Mouse (Mus musculus): Measurements from ENCODE around the gene Rubcn. TPM values are rescaled to one million over a fixed set of nuclear protein-coding genes. Genes with fewer than 3 reads are reported as not detected.

The Rubcn gene
- polyA plus RNA-seq, 1 experiment: 0.30 TPM

GRCm38 (mm10) chr16:32796676-32797425 lies 80.7 kb downstream of the Rubcn start:
- TF ChIP-seq GATA1 (IDR thresholded peaks at IDR 0.05; ENCODE audit: low read length) (no peak), TAL1 (IDR thresholded peaks at IDR 0.05; ENCODE audit: low read length) (no peak)
- Histone ChIP-seq H3K36me3 (ENCODE audit: control insufficient read depth) (no peaks in the 10 kb centered on the region), H3K4me3 (replicated peaks) (no peak overlapping the region), H3K27me3 (ENCODE audit: control insufficient read depth) (no peaks in the 10 kb centered on the region; the same call in 1 of the 2 replicates), H3K9me3 (ENCODE audit: control insufficient read depth, low read length) (no peaks in the 10 kb centered on the region), H3K4me1 (ENCODE audit: control insufficient read depth) (no peaks in the 10 kb centered on the region)

- Histone ChIP-seq H3K36me3 (ENCODE audit: control insufficient read depth) (no peaks in the 10 kb centered on the region), H3K27me3 (ENCODE audit: control insufficient read depth) (no peaks in the 10 kb centered on the region; the same call in 1 of the 2 replicates), H3K4me3 (replicated peaks) (no peak overlapping the region), H3K4me1 (ENCODE audit: control insufficient read depth) (no peaks in the 10 kb centered on the region), H3K9me3 (ENCODE audit: control insufficient read depth, low read length) (no peaks in the 10 kb centered on the region)
- TF ChIP-seq GATA1 (IDR thresholded peaks at IDR 0.05; ENCODE audit: low read length) (no peak), TAL1 (IDR thresholded peaks at IDR 0.05; ENCODE audit: low read length) (no peak)
Measured at GRCm38 (mm10) chr16:32795177-32795576, 82.4 kb downstream of the Rubcn start.

- TF ChIP-seq GATA1 (IDR thresholded peaks at IDR 0.05; ENCODE audit: low read length) (no peak), TAL1 (IDR thresholded peaks at IDR 0.05; ENCODE audit: low read length) (no peak)
- no peaks in the 10 kb centered on the region for H3K36me3 ChIP-seq (ENCODE audit: control insufficient read depth)
- no peaks in the 10 kb centered on the region for H3K4me1 ChIP-seq (ENCODE audit: control insufficient read depth)
- no peaks in the 10 kb centered on the region; the same call in 1 of the 2 replicates for H3K27me3 ChIP-seq (ENCODE audit: control insufficient read depth)
- H3K9me3 ChIP-seq (ENCODE audit: control insufficient read depth, low read length): no peaks in the 10 kb centered on the region
- no peak overlapping the region for H3K4me3 ChIP-seq (replicated peaks)
Measured at GRCm38 (mm10) chr16:32790056-32790455, 87.5 kb downstream of the Rubcn start.

- no peaks in the 10 kb centered on the region for H3K9me3 ChIP-seq (ENCODE audit: control insufficient read depth, low read length)
- no peaks in the 10 kb centered on the region for H3K4me1 ChIP-seq (ENCODE audit: control insufficient read depth)
Measured at GRCm38 (mm10) chr16:32784840-32785239, 92.7 kb downstream of the Rubcn start.

GRCm38 (mm10) chr16:32783324-32784062 lies 94.1 kb downstream of the Rubcn start:
- H3K4me1 ChIP-seq (ENCODE audit: control insufficient read depth): no peaks in the 10 kb centered on the region
- no peaks in the 10 kb centered on the region for H3K27me3 ChIP-seq (ENCODE audit: control insufficient read depth)
- H3K36me3 ChIP-seq (ENCODE audit: control insufficient read depth): no peaks in the 10 kb centered on the region
- no peak for TF ChIP-seq TAL1 (IDR thresholded peaks at IDR 0.05; ENCODE audit: low read length)
- TF ChIP-seq GATA1 (IDR thresholded peaks at IDR 0.05; ENCODE audit: low read length): no peak
- H3K4me3 ChIP-seq (replicated peaks): no peak overlapping the region
- no peaks in the 10 kb centered on the region for H3K9me3 ChIP-seq (ENCODE audit: control insufficient read depth, low read length)

More at GRCm38 (mm10) chr16:32784840-32785239, 92.7 kb downstream of the Rubcn start:
- no peak for TF ChIP-seq TAL1 (IDR thresholded peaks at IDR 0.05; ENCODE audit: low read length)
- no peak for TF ChIP-seq GATA1 (IDR thresholded peaks at IDR 0.05; ENCODE audit: low read length)
- no peaks in the 10 kb centered on the region for H3K36me3 ChIP-seq (ENCODE audit: control insufficient read depth)
- H3K4me3 ChIP-seq (replicated peaks): no peak overlapping the region
- H3K27me3 ChIP-seq (ENCODE audit: control insufficient read depth): no peaks in the 10 kb centered on the region

- Histone ChIP-seq H3K4me3 (replicated peaks) (no peak overlapping the region), H3K9me3 (ENCODE audit: control insufficient read depth, low read length) (no peaks in the 10 kb centered on the region), H3K36me3 (ENCODE audit: control insufficient read depth) (no peaks in the 10 kb centered on the region), H3K4me1 (ENCODE audit: control insufficient read depth) (no peaks in the 10 kb centered on the region), H3K27me3 (ENCODE audit: control insufficient read depth) (peaks cover 4% of the 10 kb centered on the region; the same call in 1 of the 2 replicates)
- TF ChIP-seq GATA1 (IDR thresholded peaks at IDR 0.05; ENCODE audit: low read length): no peak
- no peak for TF ChIP-seq TAL1 (IDR thresholded peaks at IDR 0.05; ENCODE audit: low read length)
Measured at GRCm38 (mm10) chr16:32778956-32779355, 98.6 kb downstream of the Rubcn start.

GRCm38 (mm10) chr16:32776676-32777075 lies 100.9 kb downstream of the Rubcn start:
- Histone ChIP-seq H3K4me3 (replicated peaks) (no peak overlapping the region), H3K9me3 (ENCODE audit: control insufficient read depth, low read length) (no peaks in the 10 kb centered on the region), H3K36me3 (ENCODE audit: control insufficient read depth) (no peaks in the 10 kb centered on the region), H3K4me1 (ENCODE audit: control insufficient read depth) (no peaks in the 10 kb centered on the region), H3K27me3 (ENCODE audit: control insufficient read depth) (peaks cover 4% of the 10 kb centered on the region; the same call in 1 of the 2 replicates)
- no peak for TF ChIP-seq GATA1 (IDR thresholded peaks at IDR 0.05; ENCODE audit: low read length)
- no peak for TF ChIP-seq TAL1 (IDR thresholded peaks at IDR 0.05; ENCODE audit: low read length)

Other genes with a start within 250 kb of the Rubcn start
- gene Tnk2, start 233.9 kb downstream of the Rubcn start, polyA plus RNA-seq (2012): 59.1 and 61.6 TPM in 2 replicates
- 0.08 TPM in 1 of 2 replicates, not detected in the other for gene Muc4, start 141.9 kb downstream of the Rubcn start, polyA plus RNA-seq (2012)
- 0.01 TPM in 1 of 2 replicates, not detected in the other for gene Muc20, start 80.3 kb downstream of the Rubcn start, polyA plus RNA-seq (2012)
- gene Smbd1, start 67.3 kb downstream of the Rubcn start, polyA plus RNA-seq (2012): not detected in 2 replicates
- gene Fyttd1, start 266 bp downstream of the Rubcn start, polyA plus RNA-seq (2012): 0.23 and 1.6 TPM in 2 replicates
- 0.08 and 0.14 TPM in 2 replicates for gene Lrch3, start 36.3 kb upstream of the Rubcn start, polyA plus RNA-seq (2012)
- gene Iqcg, start 178.5 kb upstream of the Rubcn start, polyA plus RNA-seq (2012): 1.5 and 1.6 TPM in 2 replicates
- gene Rpl35a, start 178.7 kb upstream of the Rubcn start, polyA plus RNA-seq (2012): 13.1 and 13.8 TPM in 2 replicates
- gene Lmln, start 184.8 kb upstream of the Rubcn start, polyA plus RNA-seq (2012): 0.02 and 0.03 TPM in 2 replicates